Mouse (Mus musculus): ENCODE data around the gene Card14. TPM values are rescaled to one million over a fixed set of nuclear protein-coding genes. Genes with fewer than 3 reads are reported as not detected.

Card14 gene
- polyA plus RNA-seq, 1 experiment from 2014 or later, result 5.1 TPM

DNA sequence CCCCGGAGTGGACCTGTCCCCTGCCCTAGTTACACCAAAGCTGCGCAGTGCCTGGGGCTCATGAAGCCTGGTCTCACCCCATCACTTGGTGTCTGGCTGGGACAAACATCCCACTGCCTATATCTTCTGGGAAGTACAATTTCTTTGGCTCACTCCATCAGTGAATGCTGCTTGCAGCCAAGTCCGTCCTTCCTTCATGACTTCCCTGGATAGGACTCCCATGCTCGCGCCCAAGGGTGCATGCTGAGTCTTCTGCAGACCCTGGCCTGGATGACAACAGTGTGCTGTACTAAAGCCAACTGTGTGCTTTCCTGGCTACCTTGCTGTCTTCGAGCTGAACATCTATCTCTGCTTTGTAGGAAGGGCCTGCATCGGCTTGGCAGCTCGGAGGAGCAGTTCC lies 36.6 kb downstream of the Card14 start:
- Histone ChIP-seq H3K27me3 (replicated peaks) (no peaks in the 10 kb centered on the region), H3K4me2 (replicated peaks) (no peak overlapping the region), H3K27ac (no peak overlapping the region), H3K9me3 (no peaks in the 10 kb centered on the region), H3K4me3 (replicated peaks) (no peak overlapping the region), H3K4me1 (replicated peaks) (no peaks in the 10 kb centered on the region), H3K36me3 (no peaks in the 10 kb centered on the region), H3K9ac (no peak overlapping the region)
- ATAC-seq, result no peak
- 81% methylated on average over 8 of the region's 8 CpGs for WGBS

DNA sequence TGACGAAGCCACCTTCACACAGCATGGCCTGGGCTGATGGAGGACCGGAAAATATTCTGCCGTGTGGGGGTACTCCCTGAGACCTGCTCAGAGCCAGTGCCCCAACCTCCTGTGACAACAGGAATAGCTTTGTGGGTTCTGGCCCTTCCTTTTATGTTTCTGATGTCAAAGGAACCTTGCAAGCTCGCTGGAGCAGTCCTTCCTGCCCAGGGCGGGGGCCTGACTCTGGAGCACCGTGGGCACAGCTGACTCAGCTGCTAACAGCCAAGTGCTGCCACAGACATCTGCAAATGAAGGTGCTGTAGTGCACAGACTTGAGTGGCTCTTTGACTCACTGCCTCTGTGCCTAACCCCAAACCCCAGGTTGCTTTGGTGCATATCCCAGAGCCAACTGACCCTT lies 37.3 kb downstream of the Card14 start:
- Histone ChIP-seq H3K27ac (no peak overlapping the region), H3K36me3 (no peaks in the 10 kb centered on the region), H3K4me3 (replicated peaks) (no peak overlapping the region), H3K9me3 (no peaks in the 10 kb centered on the region), H3K9ac (no peak overlapping the region), H3K27me3 (replicated peaks) (no peaks in the 10 kb centered on the region), H3K4me2 (replicated peaks) (no peak overlapping the region), H3K4me1 (replicated peaks) (no peaks in the 10 kb centered on the region)
- ATAC-seq, result no peak
- 65% methylated on average over 6 of the region's 6 CpGs for WGBS

DNA sequence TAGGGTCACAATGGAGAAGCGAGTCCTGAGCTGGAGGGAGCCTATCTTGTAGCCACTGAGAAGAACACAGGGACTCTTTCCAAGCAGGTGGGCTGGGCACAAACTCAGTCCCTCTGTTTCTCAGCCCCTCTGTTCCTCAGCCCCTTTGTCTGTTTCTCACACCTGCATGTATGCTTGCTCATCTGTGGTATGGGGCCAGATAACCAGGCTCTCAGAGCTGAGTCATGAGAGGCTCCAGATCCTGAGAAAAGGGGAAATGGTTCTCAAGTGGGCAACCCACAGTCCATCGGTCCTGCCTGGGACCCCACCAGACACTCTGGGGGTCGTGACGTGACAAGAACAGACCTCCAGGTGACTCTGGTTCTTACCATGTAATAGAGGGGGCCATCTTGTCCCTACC lies 39.6 kb downstream of the Card14 start:
- no peaks in the 10 kb centered on the region for H3K4me1 ChIP-seq (replicated peaks)
- ATAC-seq, result no peak
- H3K27me3 ChIP-seq (replicated peaks), result no peaks in the 10 kb centered on the region
- no peak overlapping the region for H3K9ac ChIP-seq
- no peaks in the 10 kb centered on the region for H3K9me3 ChIP-seq
- no peak overlapping the region for H3K27ac ChIP-seq
- 87% methylated on average over 4 of the region's 4 CpGs for WGBS
- H3K36me3 ChIP-seq, result no peaks in the 10 kb centered on the region
- H3K4me2 ChIP-seq (replicated peaks), result no peak overlapping the region
- H3K4me3 ChIP-seq (replicated peaks), result no peak overlapping the region

DNA sequence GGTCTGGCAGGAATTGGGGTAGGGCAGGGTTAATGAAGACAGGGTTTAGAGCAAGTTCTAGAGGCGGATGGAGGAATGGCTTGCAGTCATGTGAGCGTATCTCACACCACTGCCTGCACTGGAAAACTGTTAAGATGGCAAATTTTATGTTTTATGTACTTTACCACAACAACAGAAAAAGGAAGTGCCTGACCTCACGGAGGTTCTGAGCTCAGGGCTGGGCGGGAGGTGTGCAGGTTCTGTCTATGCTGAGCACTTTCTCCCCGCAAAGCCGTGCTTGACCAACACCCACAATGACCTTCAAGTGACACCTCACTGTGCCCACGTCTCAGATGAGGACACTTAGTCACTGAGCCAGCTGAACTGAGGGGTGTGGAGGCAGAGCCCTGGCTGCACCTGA lies 44.5 kb downstream of the Card14 start:
- no peak overlapping the region for H3K4me2 ChIP-seq (replicated peaks)
- H3K4me3 ChIP-seq (replicated peaks), result no peak overlapping the region
- 69% methylated on average over 7 of the region's 7 CpGs for WGBS
- H3K9me3 ChIP-seq, result no peaks in the 10 kb centered on the region
- no peak overlapping the region for H3K27ac ChIP-seq
- no peak for ATAC-seq
- H3K36me3 ChIP-seq, result no peaks in the 10 kb centered on the region
- no peak overlapping the region for H3K9ac ChIP-seq
- peaks cover 12% of the 10 kb centered on the region for H3K4me1 ChIP-seq (replicated peaks)
- H3K27me3 ChIP-seq (replicated peaks), result no peaks in the 10 kb centered on the region

DNA sequence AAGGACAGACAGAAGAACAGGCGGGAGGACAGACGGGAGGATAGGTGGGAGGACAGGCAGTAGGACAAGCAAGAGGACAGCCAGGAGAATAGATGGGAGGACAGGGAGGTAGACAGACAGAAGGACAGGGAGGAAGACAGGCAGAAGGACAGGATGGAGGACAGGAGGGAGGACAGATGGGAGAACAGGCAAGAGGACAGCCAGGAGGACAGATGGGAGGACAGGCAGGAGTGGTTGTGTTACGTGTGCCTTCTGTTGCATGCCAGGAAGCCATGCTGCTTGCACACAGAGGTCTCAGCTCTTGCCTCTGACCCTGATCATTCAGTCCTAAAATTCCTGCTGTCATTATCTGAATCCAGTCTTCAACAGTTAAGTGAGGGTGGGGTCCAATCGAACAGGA lies 46.4 kb downstream of the Card14 start:
- Histone ChIP-seq H3K4me2 (replicated peaks) (no peak overlapping the region), H3K36me3 (no peaks in the 10 kb centered on the region)

DNA sequence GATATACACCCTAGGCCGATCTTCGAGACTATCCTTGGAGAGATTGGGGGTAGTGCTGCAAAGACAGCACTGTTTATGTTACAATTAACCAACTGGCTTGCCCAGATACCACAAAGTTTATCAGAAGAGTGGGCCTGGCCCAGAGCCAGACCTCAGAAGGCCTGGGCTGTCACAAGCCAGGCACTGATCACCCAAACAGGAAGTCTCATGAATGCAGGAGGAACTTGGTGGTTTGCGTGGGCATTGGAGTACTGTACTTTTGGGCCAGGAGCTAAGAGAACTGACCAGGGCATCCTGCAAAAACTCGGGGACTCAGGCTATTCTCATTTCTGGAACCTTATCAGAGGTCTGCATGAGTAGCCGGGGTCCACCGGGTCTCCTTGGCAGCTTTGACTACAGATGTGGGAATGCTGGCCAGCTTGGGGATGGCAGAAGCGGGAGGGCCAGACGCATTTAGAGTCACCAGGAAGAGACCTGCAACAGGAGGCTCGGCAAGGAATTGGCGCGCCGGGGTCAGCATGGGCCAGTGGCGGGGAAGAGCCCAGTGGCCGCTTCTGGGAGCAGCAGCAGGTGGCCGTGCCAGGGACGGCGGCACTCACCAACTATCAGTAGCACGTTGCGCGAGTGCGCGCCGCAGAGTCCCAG lies 47.4 kb downstream of the Card14 start:
- H3K27me3 ChIP-seq (replicated peaks), result no peaks in the 10 kb centered on the region
- H3K27ac ChIP-seq, result peak overlapping the region; percentile 74
- peaks cover 12% of the 10 kb centered on the region for H3K4me1 ChIP-seq (replicated peaks)
- H3K9ac ChIP-seq, result peak overlapping the region; percentile 78
- H3K36me3 ChIP-seq, result peaks cover 3% of the 10 kb centered on the region; the same call in 1 of the 2 replicates
- peak overlapping the region; percentile 82 for H3K4me2 ChIP-seq (replicated peaks)
- H3K4me3 ChIP-seq (replicated peaks), result peak overlapping the region; percentile 72
- peak; percentile 64 for ATAC-seq
- 2% methylated on average over 20 of the region's 23 CpGs for WGBS
- H3K9me3 ChIP-seq, result no peaks in the 10 kb centered on the region

More for the DNA sequence above, 46.4 kb downstream of the Card14 start:
- Histone ChIP-seq H3K4me1 (replicated peaks) (peaks cover 12% of the 10 kb centered on the region), H3K4me3 (replicated peaks) (no peak overlapping the region), H3K9ac (no peak overlapping the region), H3K9me3 (no peaks in the 10 kb centered on the region), H3K27me3 (replicated peaks) (no peaks in the 10 kb centered on the region), H3K27ac (no peak overlapping the region)
- no peak for ATAC-seq
- 81% methylated on average over 4 of the region's 4 CpGs for WGBS

DNA sequence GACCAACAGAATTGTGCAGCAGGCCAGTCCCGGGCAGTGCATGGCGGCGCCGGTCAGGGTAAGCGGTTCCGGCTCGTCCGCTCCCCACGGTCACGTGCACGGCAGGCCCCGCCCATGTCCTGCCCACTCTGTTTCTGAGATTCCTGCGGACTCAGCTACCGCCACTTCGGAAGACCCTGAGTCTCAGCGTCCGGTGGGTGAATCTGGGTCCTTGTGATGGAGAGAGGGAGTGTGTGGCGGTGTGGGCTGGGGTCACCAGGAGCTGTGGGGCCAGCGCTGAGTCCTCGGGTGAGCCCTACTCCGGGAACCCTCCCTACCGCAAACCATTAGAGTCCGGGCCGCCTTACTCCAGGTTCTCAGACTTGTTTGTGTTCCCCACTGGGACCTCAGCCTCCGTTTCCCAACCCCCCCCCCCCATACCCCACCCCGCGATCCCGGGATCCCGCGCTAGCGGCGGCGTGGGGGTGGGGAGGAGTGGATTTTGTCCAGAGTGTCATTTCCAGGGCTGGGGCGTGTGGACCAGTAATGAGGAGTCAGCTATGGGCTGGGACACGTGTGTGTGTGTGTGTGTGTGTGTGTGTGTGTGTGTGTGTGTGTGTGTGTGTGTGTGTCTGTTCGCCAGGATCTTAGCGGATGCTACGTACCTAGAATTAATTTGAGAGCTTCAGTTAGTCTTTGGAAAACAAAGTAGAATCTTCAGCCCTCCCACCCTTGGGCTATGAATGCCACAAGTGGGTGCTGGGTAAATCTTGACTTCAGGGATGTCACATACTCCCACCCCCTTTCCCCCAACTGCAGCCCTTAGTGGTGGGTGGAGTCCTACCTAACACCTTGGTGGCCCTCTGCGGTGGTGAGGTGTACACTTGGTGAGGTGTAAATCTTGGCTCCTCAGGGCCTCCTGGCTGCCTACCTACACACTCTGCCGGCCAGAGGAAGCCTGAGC lies 48.1 kb downstream of the Card14 start, which contains the start of the genes Sgsh and Slc26a11:
Gene Sgsh, minus strand, starts transcription at position 94 of the 943 bp plus-strand sequence.
Gene Slc26a11, plus strand, starts transcription at position 115 of the 943 bp plus-strand sequence.
- H3K27me3 ChIP-seq (replicated peaks), result no peaks in the 10 kb centered on the region
- peaks cover 3% of the 10 kb centered on the region; the same call in 1 of the 2 replicates for H3K36me3 ChIP-seq
- no peaks in the 10 kb centered on the region for H3K9me3 ChIP-seq
- under 1% methylated on average over 38 of the region's 40 CpGs for WGBS
- peak; percentile 98 for ATAC-seq
- peaks cover 12% of the 10 kb centered on the region for H3K4me1 ChIP-seq (replicated peaks)
- peak within 1 kb of the TSS; percentile 82 for H3K4me2 ChIP-seq (replicated peaks)
- peak within 1 kb of the TSS; percentile 78 for H3K9ac ChIP-seq
- peak within 1 kb of the TSS; percentile 74 for H3K27ac ChIP-seq
- H3K4me3 ChIP-seq (replicated peaks), result peak within 1 kb of the TSS; percentile 72

DNA sequence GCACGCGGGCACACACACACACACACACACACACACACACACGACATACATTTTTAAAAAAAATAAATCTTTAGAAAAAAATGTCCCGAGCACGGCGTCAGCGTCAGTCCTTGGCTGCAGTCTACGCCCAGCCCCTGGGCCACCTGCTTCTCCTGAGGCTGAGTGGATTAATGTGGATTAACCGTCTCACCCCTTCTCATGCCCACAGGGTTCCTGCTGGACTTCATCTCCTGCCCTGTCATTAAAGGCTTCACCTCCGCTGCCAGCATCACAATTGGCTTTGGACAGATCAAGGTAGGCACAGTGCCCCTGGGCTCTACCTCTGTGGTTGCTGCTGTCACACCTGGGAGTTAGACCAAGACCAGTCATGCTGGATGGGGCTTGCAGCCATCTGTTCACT lies 51.5 kb downstream of the Card14 start:
- Histone ChIP-seq H3K27ac (no peak overlapping the region), H3K4me1 (replicated peaks) (peaks cover 17% of the 10 kb centered on the region), H3K36me3 (peaks cover 3% of the 10 kb centered on the region; the same call in 1 of the 2 replicates), H3K4me2 (replicated peaks) (no peak overlapping the region), H3K4me3 (replicated peaks) (no peak overlapping the region), H3K9ac (no peak overlapping the region), H3K27me3 (replicated peaks) (no peaks in the 10 kb centered on the region), H3K9me3 (no peaks in the 10 kb centered on the region)
- 91% methylated on average over 10 of the region's 10 CpGs for WGBS
- no peak for ATAC-seq

DNA sequence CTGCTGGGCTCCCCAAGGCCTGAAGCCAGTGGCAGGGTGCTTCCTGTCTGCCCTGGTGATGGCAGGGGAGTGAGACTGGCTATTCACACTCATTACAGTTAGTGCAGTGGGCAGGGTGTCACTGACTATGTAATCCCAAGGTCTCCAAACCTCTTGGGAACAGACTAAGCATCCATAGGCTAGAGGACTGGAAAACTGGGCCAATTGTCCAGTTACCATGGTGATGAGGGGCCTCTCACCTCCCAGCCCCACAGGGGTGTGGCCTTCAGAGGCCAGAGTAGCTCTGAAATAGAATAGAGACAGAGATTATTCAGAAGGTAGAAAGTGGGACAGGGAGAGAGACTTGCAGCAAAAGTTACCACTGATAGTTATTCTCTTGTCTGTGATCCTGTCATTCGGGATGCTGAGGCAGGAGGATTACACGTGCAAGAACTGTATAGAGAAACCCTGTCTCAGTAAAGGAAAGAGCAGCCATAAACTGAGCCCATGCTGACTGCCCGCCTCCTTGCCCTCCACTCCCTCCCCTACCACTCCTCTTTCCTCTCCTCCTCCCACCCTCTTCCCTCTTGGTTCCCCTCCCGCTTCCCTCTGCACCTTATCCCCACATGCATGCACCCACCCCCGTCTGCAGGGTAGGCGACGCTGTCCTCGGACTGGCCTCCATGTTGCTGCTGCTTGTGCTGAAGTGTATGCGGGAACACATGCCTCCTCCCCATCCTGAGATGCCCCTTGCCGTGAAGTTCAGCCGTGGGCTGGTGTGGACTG lies 55.4 kb downstream of the Card14 start:
- 33% methylated on average over 11 of the region's 11 CpGs for WGBS
- H3K9ac ChIP-seq, result no peak overlapping the region
- H3K27me3 ChIP-seq (replicated peaks), result no peaks in the 10 kb centered on the region
- no peaks in the 10 kb centered on the region for H3K9me3 ChIP-seq
- ATAC-seq, result peak; percentile 75
- no peak overlapping the region for H3K4me3 ChIP-seq (replicated peaks)
- peak overlapping the region; percentile 37 for H3K4me2 ChIP-seq (replicated peaks)
- peaks cover 5% of the 10 kb centered on the region; the same call in 1 of the 2 replicates for H3K4me1 ChIP-seq (replicated peaks)
- peaks cover 3% of the 10 kb centered on the region; the same call in 1 of the 2 replicates for H3K36me3 ChIP-seq
- H3K27ac ChIP-seq, result no peak overlapping the region

DNA sequence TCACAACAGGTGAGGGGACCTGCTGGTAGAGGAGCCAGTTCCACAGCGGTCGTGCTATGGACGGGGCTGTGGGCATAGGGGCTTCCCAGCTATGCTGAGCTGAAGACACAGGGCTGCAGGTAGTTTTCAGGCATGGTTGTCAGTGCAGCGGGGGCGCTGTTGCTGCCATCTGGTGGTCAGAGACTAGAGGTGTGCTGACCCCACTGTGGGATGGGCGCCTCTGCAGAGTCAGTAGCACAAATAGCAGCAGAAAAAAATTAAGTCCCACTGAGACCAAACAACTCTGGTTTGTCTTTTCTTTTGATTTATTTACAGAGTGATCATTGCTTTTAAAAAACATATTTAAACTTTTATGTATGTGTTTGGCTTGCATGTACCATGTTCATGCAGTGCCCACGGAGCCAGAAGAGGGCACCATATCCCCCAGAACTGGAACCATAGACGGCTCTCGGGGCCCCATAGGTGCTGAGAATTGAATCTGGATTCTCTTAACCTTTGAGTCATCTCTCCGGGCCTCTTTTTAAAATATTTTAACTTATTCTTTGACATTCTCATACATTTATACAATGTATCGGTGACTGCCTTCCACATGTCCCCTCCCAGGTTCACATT lies 56.1 kb downstream of the Card14 start:
- Histone ChIP-seq H3K4me3 (replicated peaks) (no peak overlapping the region), H3K4me2 (replicated peaks) (peak overlapping the region; percentile 37), H3K4me1 (replicated peaks) (peaks cover 5% of the 10 kb centered on the region; the same call in 1 of the 2 replicates), H3K36me3 (peaks cover 3% of the 10 kb centered on the region; the same call in 1 of the 2 replicates), H3K27me3 (replicated peaks) (no peaks in the 10 kb centered on the region), H3K9me3 (no peaks in the 10 kb centered on the region), H3K27ac (no peak overlapping the region), H3K9ac (no peak overlapping the region)
- ATAC-seq, result peak; percentile 94
- 34% methylated on average over 11 of the region's 11 CpGs for WGBS

DNA sequence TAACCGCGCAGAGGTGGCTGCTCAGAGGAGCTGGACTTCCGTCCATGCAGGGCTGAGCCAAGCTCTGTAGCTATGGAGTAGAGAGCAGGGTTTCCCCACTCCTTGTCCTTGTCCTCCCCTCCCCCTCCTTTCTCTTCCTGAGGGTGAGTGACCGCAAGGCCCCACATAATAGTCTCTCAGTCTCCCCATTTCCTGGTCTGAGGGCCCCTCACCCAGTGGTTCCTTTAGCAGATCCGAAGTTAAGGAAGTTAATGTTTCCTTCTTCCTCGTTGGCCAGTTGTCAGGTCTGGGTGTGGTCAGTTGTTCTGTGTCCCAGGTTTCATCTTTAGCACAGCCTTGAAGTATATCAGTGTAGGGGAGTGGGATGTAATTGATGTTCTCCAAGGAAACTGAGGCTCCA lies 67.9 kb downstream of the Card14 start:
- no peak overlapping the region for H3K27ac ChIP-seq
- 0 out of 2 replicates have a peak, but pooled peaks cover 3% of the 10 kb centered on the region for H3K4me1 ChIP-seq (replicated peaks)
- H3K9ac ChIP-seq, result no peak overlapping the region
- H3K27me3 ChIP-seq (replicated peaks), result no peaks in the 10 kb centered on the region
- H3K4me2 ChIP-seq (replicated peaks), result no peak overlapping the region
- peaks cover 16% of the 10 kb centered on the region; the same call in 1 of the 2 replicates for H3K36me3 ChIP-seq
- ATAC-seq, result peak; percentile 53
- no peaks in the 10 kb centered on the region for H3K9me3 ChIP-seq
- WGBS, result 68% methylated on average over 6 of the region's 6 CpGs
- H3K4me3 ChIP-seq (replicated peaks), result no peak overlapping the region

Data from intestine, embryonic 15.5 days (tissue).